Mouse (Mus musculus) liver, adult 2 months (tissue): ENCODE results near the gene Kcnj6. TPM values are rescaled to one million over a fixed set of nuclear protein-coding genes. Genes with fewer than 3 reads are reported as not detected.

Experiments used
- DNase-seq: peaks from one replicate; pipeline ENCODE4 v3.0.0-alpha.2; 2011; ENCODE audit warnings: low read depth, low spot score; ENCODE audit errors: extremely low read depth
- H3K27ac ChIP-seq: fragments of 200-500 bp; replicated peaks from 2 replicates; pipeline ENCODE4 v1.5.1; 2012; ENCODE audit warnings: low read depth, mild to moderate bottlenecking, control low read depth, inconsistent platforms, low read length; ENCODE audit not compliant: insufficient read depth
- H3K27me3 ChIP-seq: fragments of 200-500 bp; 2 replicates; pipeline ENCODE4 v1.6.1; 2012; ENCODE audit warnings: mild to moderate bottlenecking, moderate library complexity, low read length, inconsistent platforms; ENCODE audit not compliant: control insufficient read depth, insufficient read depth
- H3K36me3 ChIP-seq: fragments of 200-500 bp; 2 replicates; pipeline ENCODE4 v1.6.1; 2012; ENCODE audit warnings: low read length, inconsistent platforms; ENCODE audit not compliant: control insufficient read depth, insufficient read depth
- H3K4me1 ChIP-seq: fragments of 200-500 bp; 2 replicates; pipeline ENCODE4 v1.6.1; 2011; ENCODE audit warnings: low read length; ENCODE audit not compliant: control insufficient read depth, insufficient read depth
- H3K4me3 ChIP-seq: fragments of 200-500 bp; 2 replicates; pipeline ENCODE4 v1.5.1; 2011; ENCODE audit warnings: low read depth, mild to moderate bottlenecking, control low read depth, low read length, moderate library complexity; ENCODE audit not compliant: insufficient read depth
- H3K79me2 ChIP-seq: fragments of 200-500 bp; 2 replicates; pipeline ENCODE4 v1.6.1; 2012; ENCODE audit warnings: inconsistent platforms, mild to moderate bottlenecking, low read length, moderate library complexity; ENCODE audit not compliant: control insufficient read depth, insufficient read depth
- H3K9ac ChIP-seq: fragments of 200-500 bp; 2 replicates; pipeline ENCODE4 v1.6.1; 2012; ENCODE audit warnings: low read depth, mild to moderate bottlenecking, control low read depth, inconsistent platforms, low read length
- CTCF ChIP-seq: fragments of 200-500 bp; IDR thresholded peaks from 2 replicates; pipeline ENCODE4 v1.5.1; 2011; ENCODE audit warnings: low read depth, low read length, control low read depth
- POLR2A ChIP-seq: fragments of 200-500 bp; IDR thresholded peaks from 2 replicates; pipeline ENCODE4 v1.6.1; 2011; ENCODE audit warnings: low read length, control low read depth; ENCODE audit not compliant: insufficient read depth; ENCODE audit errors: extremely low read depth
- WGBS: fragments of 180-500 bp; shearing (Covaris S2); methylation state at CpG from one replicate; pipeline ENCODE4 v1.1.7; 2018; 5-methylcytosine and 5-hydroxymethylcytosine counted together
- polyA plus RNA-seq: library from polyadenylated mRNA; depleted of rRNA; stranded (reverse); fragments of >200 nt; gene quantifications from 2 replicates; pipeline ENCODE4 v1.2.3, GENCODE M21; 2012
- total RNA-seq: library from RNA; depleted of rRNA; stranded (reverse); fragments of >200 nt; gene quantifications from 2 replicates; pipeline ENCODE4 v1.2.3, GENCODE M21; 2014

The Kcnj6 gene
- total and polyA plus RNA-seq, 2 experiments = not detected

DNA sequence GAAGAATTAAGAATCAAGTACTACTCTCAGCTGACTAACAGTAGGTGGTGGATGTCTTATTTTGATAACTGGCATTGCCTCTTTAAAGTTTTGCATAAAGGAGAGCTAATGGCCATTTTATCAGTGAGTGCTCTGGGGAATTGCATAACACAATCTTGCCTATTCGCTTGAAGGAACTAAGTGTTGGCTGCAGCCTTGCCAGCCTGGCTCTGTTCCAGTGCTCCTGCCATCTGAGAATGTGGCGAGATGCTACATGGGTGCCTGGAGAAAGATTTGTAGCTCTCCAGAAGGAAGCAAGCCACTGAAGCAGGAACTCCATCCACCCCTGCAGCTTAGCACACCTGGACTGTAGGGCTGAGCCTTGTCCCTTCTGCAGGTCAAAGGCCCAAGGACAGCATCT is 107.4 kb downstream of the Kcnj6 start:
- WGBS = 68% methylated on average over 2 of the region's 2 CpGs
- Histone ChIP-seq H3K4me1 (no peaks in the 10 kb centered on the region), H3K79me2 (no peaks in the 10 kb centered on the region), H3K4me3 (no peak overlapping the region), H3K27ac (no peak overlapping the region), H3K27me3 (no peaks in the 10 kb centered on the region), H3K9ac (no peak overlapping the region), H3K36me3 (no peaks in the 10 kb centered on the region)
- DNase-seq = no peak
- TF ChIP-seq POLR2A (no peak), CTCF (no peak)

DNA sequence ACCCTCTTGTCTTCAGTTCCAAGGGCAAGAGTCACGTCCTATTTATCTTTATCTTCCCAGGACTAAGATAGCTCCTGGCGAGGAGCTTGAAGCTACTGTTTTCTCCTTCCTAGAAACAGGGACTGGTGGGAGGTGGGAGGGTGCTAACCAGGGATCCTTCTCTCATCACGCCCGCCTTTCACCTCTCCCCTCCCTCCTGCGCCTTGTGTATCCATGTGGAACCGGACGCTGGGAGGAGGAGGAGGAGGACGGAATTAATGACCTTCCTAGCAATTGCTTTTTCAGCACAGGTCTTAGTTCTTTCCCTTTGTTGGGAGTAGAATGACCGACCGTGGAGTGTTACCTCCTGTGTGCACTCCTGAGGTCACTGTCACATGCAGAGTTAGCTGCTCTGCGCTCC is 108.9 kb downstream of the Kcnj6 start:
- Histone ChIP-seq H3K4me1 (no peaks in the 10 kb centered on the region), H3K9ac (no peak overlapping the region), H3K79me2 (no peaks in the 10 kb centered on the region), H3K27me3 (no peaks in the 10 kb centered on the region), H3K27ac (no peak overlapping the region), H3K4me3 (no peak overlapping the region), H3K36me3 (no peaks in the 10 kb centered on the region)
- no peak for DNase-seq
- 77% methylated on average over 11 of the region's 11 CpGs for WGBS
- no peak for TF ChIP-seq CTCF
- no peak for TF ChIP-seq POLR2A

DNA sequence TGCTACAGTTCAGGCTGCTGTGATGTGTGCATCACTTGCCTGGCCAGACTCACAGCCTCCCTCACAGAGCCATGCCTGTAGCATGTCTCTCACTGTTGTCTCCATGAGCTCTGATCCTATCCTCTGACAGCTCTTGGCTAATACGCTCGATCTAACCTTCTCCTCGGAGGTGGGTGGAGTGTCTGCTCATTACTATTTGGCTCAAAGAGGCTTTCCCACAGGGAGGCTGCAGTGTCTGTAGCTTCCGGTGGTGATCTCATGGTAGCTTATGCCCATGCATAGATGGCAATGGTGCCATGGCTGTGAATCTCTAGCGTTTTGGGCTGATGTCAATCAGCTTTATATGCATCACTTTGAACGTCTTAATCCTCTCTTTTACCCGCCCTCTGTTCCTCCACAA is 111.1 kb downstream of the Kcnj6 start:
- H3K27ac ChIP-seq = no peak overlapping the region
- H3K9ac ChIP-seq = no peak overlapping the region
- no peaks in the 10 kb centered on the region for H3K27me3 ChIP-seq
- H3K36me3 ChIP-seq = no peaks in the 10 kb centered on the region
- TF ChIP-seq CTCF (no peak), POLR2A (no peak)
- DNase-seq = no peak
- no peaks in the 10 kb centered on the region for H3K79me2 ChIP-seq
- H3K4me3 ChIP-seq = no peak overlapping the region
- 75% methylated on average over 7 of the region's 7 CpGs for WGBS
- no peaks in the 10 kb centered on the region for H3K4me1 ChIP-seq

DNA sequence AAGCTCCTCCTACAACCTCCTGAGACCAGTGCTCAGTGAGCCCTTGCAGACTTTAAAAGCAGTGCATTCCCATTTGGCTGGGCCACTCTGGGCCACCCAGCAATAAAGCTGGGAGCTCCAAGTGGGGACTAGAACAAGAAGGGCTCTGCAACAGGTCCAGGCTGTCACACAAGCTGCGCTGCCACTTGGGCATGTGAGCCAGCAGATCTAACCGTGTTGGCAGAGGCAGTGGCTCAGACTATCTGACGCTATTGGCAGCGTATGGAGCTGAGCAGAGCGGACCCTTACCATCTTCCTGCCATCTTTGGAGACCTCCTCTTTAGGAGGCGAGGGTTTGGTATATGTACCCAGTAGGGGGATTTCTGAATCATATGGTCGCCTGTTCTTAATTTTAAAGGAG is 112.4 kb downstream of the Kcnj6 start:
- H3K9ac ChIP-seq = no peak overlapping the region
- H3K27ac ChIP-seq = no peak overlapping the region
- no peak for TF ChIP-seq POLR2A
- no peak for TF ChIP-seq CTCF
- H3K4me1 ChIP-seq = no peaks in the 10 kb centered on the region
- H3K36me3 ChIP-seq = no peaks in the 10 kb centered on the region
- H3K79me2 ChIP-seq = no peaks in the 10 kb centered on the region
- no peak for DNase-seq
- no peaks in the 10 kb centered on the region for H3K27me3 ChIP-seq
- WGBS = 75% methylated on average over 7 of the region's 7 CpGs
- no peak overlapping the region for H3K4me3 ChIP-seq

DNA sequence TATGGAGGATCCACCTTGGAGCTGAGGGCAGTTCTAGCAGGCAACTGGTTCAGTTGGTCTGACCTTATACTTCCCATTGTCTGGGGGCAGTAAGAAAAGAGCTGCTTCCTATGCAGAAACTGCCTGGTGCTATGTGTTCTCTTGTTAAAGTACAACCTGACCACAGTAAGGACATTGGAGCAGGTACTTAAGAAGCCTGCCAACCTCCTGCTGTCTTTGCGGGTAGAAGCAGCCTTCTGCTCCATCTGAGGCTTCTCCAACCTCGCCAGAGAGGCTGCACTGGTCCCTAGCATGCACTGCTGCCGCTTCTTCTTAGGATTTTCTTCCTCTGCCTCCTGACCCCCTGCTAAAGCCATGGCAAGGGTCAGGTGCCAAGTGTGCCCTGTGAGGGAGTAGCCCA is 113.6 kb downstream of the Kcnj6 start:
- no peaks in the 10 kb centered on the region for H3K36me3 ChIP-seq
- no peaks in the 10 kb centered on the region for H3K4me1 ChIP-seq
- no peak overlapping the region for H3K4me3 ChIP-seq
- H3K27me3 ChIP-seq = no peaks in the 10 kb centered on the region
- H3K9ac ChIP-seq = no peak overlapping the region
- H3K79me2 ChIP-seq = no peaks in the 10 kb centered on the region
- WGBS = 66% methylated on average over 3 of the region's 3 CpGs
- no peak overlapping the region for H3K27ac ChIP-seq
- DNase-seq = no peak
- TF ChIP-seq POLR2A (no peak), CTCF (no peak)

GRCm38 (mm10) chr16:94883196-94883595 is 114.3 kb downstream of the Kcnj6 start:
- no peaks in the 10 kb centered on the region for H3K27me3 ChIP-seq
- no peaks in the 10 kb centered on the region for H3K4me1 ChIP-seq
- no peaks in the 10 kb centered on the region for H3K36me3 ChIP-seq
- no peak overlapping the region for H3K9ac ChIP-seq
- TF ChIP-seq POLR2A (no peak), CTCF (no peak)
- no peaks in the 10 kb centered on the region for H3K79me2 ChIP-seq
- no peak for DNase-seq
- no peak overlapping the region for H3K4me3 ChIP-seq
- WGBS = 77% methylated on average over 8 of the region's 8 CpGs
- no peak overlapping the region for H3K27ac ChIP-seq
